Mouse (Mus musculus): ENCODE results near the gene Fto.

DNA sequence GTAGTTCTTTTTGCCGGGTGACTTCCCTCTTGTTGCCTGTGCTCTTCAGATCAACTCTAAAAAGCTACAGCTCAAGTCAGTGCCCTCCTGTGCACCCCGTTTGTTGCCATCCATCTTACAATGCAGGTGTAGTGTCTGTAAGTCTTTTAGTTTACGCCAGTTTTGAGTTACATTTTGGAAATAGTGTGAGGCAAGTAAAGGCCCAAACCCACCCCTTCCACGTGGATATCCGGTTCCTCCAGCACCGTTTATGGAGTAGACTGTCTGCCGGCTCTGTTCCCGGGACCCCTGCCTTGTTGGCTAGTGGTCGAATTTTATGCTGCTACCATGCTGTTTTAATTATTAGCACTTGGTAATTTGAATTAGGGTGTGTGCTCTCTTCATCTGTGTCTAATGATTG is 46.2 kb downstream of the Fto start:
- no peak for TF ChIP-seq MAX (IDR thresholded peaks at IDR 0.05; ENCODE audit: low read length)
- no peak for TF ChIP-seq CHD1 (IDR thresholded peaks at IDR 0.05; ENCODE audit: low read depth, low read length)
- no peak for TF ChIP-seq POLR2A (IDR thresholded peaks at IDR 0.05; ENCODE audit: low read depth, low read length)
- TF ChIP-seq CTCF (conservative IDR thresholded peaks at IDR 0.05 in 1 of 2, IDR thresholded peaks at IDR 0.05 in 1 of 2; ENCODE audit: low read depth in 2 of 2, low read length in 2 of 2): no peak
- TF ChIP-seq ZMIZ1 (IDR thresholded peaks at IDR 0.05; ENCODE audit: low read depth, low read length): no peak
- TF ChIP-seq POLR2AphosphoS2 (IDR thresholded peaks at IDR 0.05; ENCODE audit: low read depth, low read length): no peak
- TF ChIP-seq MYC (IDR thresholded peaks at IDR 0.05; ENCODE audit: low read depth, low read length): no peak
- TF ChIP-seq NRF1 (IDR thresholded peaks at IDR 0.05; ENCODE audit: low read depth, low read length): no peak
- TF ChIP-seq E2F4 (IDR thresholded peaks at IDR 0.05; ENCODE audit: insufficient replicate concordance, low read depth, low read length): no peak

Data from CH12.LX (cell line).